Mouse (Mus musculus) thymus, adult 2 months (tissue): ENCODE data around the gene Ube2e1. TPM values are rescaled to one million over a fixed set of nuclear protein-coding genes. Genes with fewer than 3 reads are reported as not detected.

ENCODE experiments used
- DNase-seq: peaks from one replicate; pipeline ENCODE4 v3.0.0; 2021
- H3K27ac ChIP-seq: fragments of 200-500 bp; 2 replicates; pipeline ENCODE4 v1.5.1; 2012; ENCODE audit warnings: low read length, control low read depth; ENCODE audit not compliant: control insufficient read depth, insufficient read depth
- H3K27me3 ChIP-seq: fragments of 200-500 bp; 2 replicates; pipeline ENCODE4 v1.6.1; 2012; ENCODE audit warnings: mild to moderate bottlenecking, low read length, moderate library complexity, mixed read lengths; ENCODE audit not compliant: control insufficient read depth, insufficient read depth
- H3K36me3 ChIP-seq: fragments of 200-500 bp; 2 replicates; pipeline ENCODE4 v1.6.1; 2012; ENCODE audit warnings: mild to moderate bottlenecking, low read length, moderate library complexity; ENCODE audit not compliant: control insufficient read depth, insufficient read depth
- H3K4me1 ChIP-seq: fragments of 200-500 bp; replicated peaks from 2 replicates; pipeline ENCODE4 v1.6.1; 2012; ENCODE audit warnings: low read length; ENCODE audit not compliant: control insufficient read depth, insufficient read depth
- H3K4me3 ChIP-seq: fragments of 200-500 bp; 2 replicates; pipeline ENCODE4 v1.5.1; 2012; ENCODE audit warnings: mild to moderate bottlenecking, low read length, control low read depth, moderate library complexity; ENCODE audit not compliant: control insufficient read depth, insufficient read depth
- CTCF ChIP-seq: fragments of 200-500 bp; IDR thresholded peaks from 2 replicates; pipeline ENCODE4 v1.5.1; 2012; ENCODE audit warnings: mild to moderate bottlenecking, control low read depth, low read length, moderate library complexity, borderline replicate concordance; ENCODE audit not compliant: control insufficient read depth, poor library complexity, insufficient read depth; ENCODE audit errors: extremely low read depth
- POLR2A ChIP-seq: fragments of 200-500 bp; IDR thresholded peaks from 2 replicates; pipeline ENCODE4 v1.6.1; 2012; ENCODE audit warnings: mild to moderate bottlenecking, low read length, control low read depth, moderate library complexity; ENCODE audit not compliant: control insufficient read depth, poor library complexity, insufficient read depth; ENCODE audit errors: extremely low read depth
- WGBS: fragments of 180-500 bp; shearing (Covaris S2); methylation state at CpG from one replicate; pipeline ENCODE4 v1.1.7; 2018; 5-methylcytosine and 5-hydroxymethylcytosine counted together
- polyA plus RNA-seq: library from polyadenylated mRNA; depleted of rRNA; stranded (reverse); fragments of >200 nt; gene quantifications from 2 replicates; pipeline ENCODE4 v1.2.3, GENCODE M21; 2012

Ube2e1 gene
- polyA plus RNA-seq, 1 experiment: 52.5 TPM

DNA sequence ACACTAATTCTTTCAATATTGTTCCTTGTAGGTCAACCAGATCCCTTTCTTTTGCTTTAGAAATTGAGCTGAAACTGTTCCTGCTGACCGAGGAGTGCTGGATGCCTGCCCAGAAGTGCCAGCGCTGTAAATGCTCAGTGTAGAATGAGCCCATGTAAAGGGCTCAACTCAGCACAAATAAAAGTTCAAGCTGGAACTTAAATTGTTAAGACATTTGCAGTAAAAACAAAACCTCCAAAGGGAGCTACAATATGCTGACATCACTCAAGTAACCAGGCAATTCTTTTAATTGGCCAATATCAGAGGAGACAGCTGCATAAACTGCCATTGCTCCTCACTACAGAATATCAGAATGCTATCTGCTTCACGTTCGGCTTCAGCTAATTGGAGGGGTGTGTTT, 68.2 kb downstream of the Ube2e1 start:
- no peak for TF ChIP-seq POLR2A
- TF ChIP-seq CTCF: no peak
- no peak for DNase-seq
- Histone ChIP-seq H3K27ac (no peak overlapping the region), H3K4me1 (peaks cover 3% of the 10 kb centered on the region), H3K27me3 (no peaks in the 10 kb centered on the region), H3K36me3 (peaks cover 12% of the 10 kb centered on the region; the same call in 1 of the 2 replicates), H3K4me3 (no peak overlapping the region)
- 75% methylated on average over 4 of the region's 4 CpGs for WGBS

DNA sequence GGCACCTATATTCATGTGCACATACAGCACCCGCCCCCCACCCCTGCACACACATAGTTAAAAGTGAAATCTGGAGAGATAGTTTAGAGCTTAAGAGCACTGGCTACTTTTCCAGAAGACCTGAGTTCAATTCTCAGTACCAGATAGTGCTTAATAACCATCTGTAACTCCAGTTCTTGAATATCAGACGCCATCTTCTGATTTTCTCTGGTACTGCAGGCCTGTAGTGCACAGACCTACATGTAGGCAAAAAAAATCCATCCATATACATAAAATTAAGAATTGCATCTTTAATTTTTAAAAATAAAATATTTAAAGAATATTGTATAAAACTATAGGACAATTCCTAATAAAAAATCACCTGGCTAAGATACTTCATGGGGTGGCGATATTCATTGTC, 70.5 kb downstream of the Ube2e1 start:
- no peak overlapping the region for H3K27ac ChIP-seq
- TF ChIP-seq CTCF (no peak), POLR2A (no peak)
- DNase-seq: no peak
- H3K4me1 ChIP-seq: peaks cover 3% of the 10 kb centered on the region
- no peaks in the 10 kb centered on the region for H3K36me3 ChIP-seq
- WGBS: 93% methylated on average over 3 of the region's 3 CpGs
- no peaks in the 10 kb centered on the region for H3K27me3 ChIP-seq
- no peak overlapping the region for H3K4me3 ChIP-seq

GRCm38 (mm10) chr14:18242638-18243130, 89.0 kb downstream of the Ube2e1 start:
- no peak for TF ChIP-seq CTCF

GRCm38 (mm10) chr14:18241786-18242185, 89.9 kb downstream of the Ube2e1 start:
- 13% methylated on average over 4 of the region's 4 CpGs for WGBS
- H3K36me3 ChIP-seq: no peaks in the 10 kb centered on the region
- no peak overlapping the region for H3K27ac ChIP-seq
- peaks cover 5% of the 10 kb centered on the region for H3K4me1 ChIP-seq
- H3K27me3 ChIP-seq: no peaks in the 10 kb centered on the region
- TF ChIP-seq CTCF: no peak
- no peak for TF ChIP-seq POLR2A
- H3K4me3 ChIP-seq: no peak overlapping the region
- DNase-seq: peak; percentile 14

More at GRCm38 (mm10) chr14:18242638-18243130, 89.0 kb downstream of the Ube2e1 start:
- Histone ChIP-seq H3K4me1 (peaks cover 5% of the 10 kb centered on the region), H3K4me3 (no peak overlapping the region), H3K27ac (no peak overlapping the region), H3K27me3 (no peaks in the 10 kb centered on the region), H3K36me3 (no peaks in the 10 kb centered on the region)
- WGBS: 91% methylated on average over 21 of the region's 21 CpGs
- no peak for DNase-seq

DNA sequence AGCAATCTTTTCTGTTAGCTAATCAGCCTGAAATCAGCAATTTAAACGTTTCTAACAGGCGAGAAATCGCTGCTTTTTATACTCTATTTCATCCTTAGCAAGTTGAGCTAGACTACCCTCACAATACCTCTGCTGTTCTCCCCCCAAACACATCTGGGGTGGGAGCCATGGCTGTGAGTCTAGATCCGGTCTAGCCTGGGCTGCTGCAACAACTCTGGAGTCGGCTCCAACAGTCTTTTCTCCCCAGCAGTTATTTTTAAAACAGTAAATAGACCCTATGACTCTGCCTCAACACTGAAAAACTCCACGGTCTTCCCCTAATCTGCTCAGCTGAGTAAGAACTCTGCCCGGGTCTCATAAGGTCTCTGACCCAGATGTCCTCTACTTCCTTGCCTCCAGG, 91.5 kb downstream of the Ube2e1 start:
- WGBS: 79% methylated on average over 7 of the region's 7 CpGs
- TF ChIP-seq CTCF (no peak), POLR2A (no peak)
- no peaks in the 10 kb centered on the region for H3K27me3 ChIP-seq

DNA sequence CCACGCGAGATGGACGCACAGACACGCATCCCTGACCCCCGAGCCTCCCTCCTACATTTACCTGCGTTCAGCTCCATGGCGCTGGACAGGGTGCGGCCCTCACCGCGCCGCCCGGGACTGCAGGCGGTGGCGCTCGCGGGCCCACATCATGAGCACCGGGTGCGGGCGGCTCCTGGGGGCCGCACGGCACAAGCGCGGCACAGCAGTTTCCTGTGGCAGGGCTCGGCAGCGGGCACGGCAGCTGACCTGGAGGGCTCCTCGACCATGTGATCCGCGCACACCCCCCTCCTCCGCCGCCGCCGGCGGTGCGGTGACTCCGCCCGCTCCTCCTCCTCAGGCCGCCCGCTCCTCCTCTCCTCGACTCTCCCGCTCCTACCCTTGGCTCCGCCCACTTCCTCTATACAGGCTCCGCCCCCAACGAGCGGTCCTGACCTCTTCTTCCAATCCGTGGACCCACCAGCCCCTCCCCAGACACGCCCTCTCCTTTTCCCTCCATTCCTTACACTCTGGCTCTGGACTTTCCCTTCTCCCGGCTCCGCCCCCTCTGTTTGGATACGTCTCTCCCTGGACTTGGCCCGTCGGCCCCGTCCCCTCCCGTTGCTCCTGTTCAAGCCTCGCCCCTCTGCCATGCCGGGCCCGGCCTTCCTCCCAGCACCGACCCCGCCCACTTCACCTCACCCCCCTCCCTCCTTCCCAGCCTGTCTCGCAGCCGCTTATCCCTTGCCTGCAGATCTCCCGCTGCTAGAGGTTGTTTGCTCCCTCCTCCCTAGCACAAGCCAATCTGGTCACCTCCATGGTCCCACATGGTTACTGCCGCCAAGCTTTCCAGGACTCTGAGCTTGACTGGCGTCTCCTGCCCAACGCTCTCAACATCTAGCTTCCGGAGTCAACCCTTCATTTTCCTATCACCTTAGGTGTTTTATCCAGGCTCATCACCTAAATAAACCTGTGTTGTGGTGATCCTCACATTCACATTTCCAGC, 92.6 kb downstream of the Ube2e1 start, which contains the start of gene Nr1d2:
Nr1d2 (minus strand) TSS at position 378 of the 982 bp plus-strand sequence.
- peak within 1 kb of the TSS; percentile 91 for H3K4me3 ChIP-seq
- no peaks in the 10 kb centered on the region for H3K27me3 ChIP-seq
- TF ChIP-seq CTCF (no peak), POLR2A (no peak)
- no peaks in the 10 kb centered on the region for H3K36me3 ChIP-seq
- DNase-seq: peak; percentile 98
- WGBS: under 1% methylated on average over 66 of the region's 66 CpGs
- peak within 1 kb of the TSS; percentile 48 for H3K27ac ChIP-seq
- H3K4me1 ChIP-seq: peaks cover 5% of the 10 kb centered on the region

More for the DNA sequence above, 91.5 kb downstream of the Ube2e1 start:
- no peaks in the 10 kb centered on the region for H3K36me3 ChIP-seq
- H3K4me1 ChIP-seq: peaks cover 5% of the 10 kb centered on the region
- H3K27ac ChIP-seq: no peak overlapping the region
- no peak overlapping the region for H3K4me3 ChIP-seq
- no peak for DNase-seq
